Mouse (Mus musculus) small intestine, adult 2 months (tissue): ENCODE data around the gene Cmip. TPM values are rescaled to one million over a fixed set of nuclear protein-coding genes. Genes with fewer than 3 reads are reported as not detected.
A peak's percentile ranks its signal among the peaks of the same experiment; 100 is the strongest.

Experiments used
- H3K27ac ChIP-seq: fragments of 200-500 bp; 2 replicates; pipeline ENCODE4 v1.5.1; 2012; ENCODE audit warnings: low read depth, low read length, control low read depth, inconsistent platforms; ENCODE audit not compliant: insufficient read depth
- H3K27me3 ChIP-seq: fragments of 200-500 bp; 2 replicates; pipeline ENCODE4 v1.6.1; 2012; ENCODE audit warnings: mild to moderate bottlenecking, moderate library complexity, low read length, inconsistent platforms; ENCODE audit not compliant: control insufficient read depth, insufficient read depth
- H3K36me3 ChIP-seq: fragments of 200-500 bp; 2 replicates; pipeline ENCODE4 v1.6.1; 2012; ENCODE audit warnings: mild to moderate bottlenecking, low read length, control low read depth, inconsistent platforms; ENCODE audit not compliant: control insufficient read depth, insufficient read depth
- H3K4me1 ChIP-seq: fragments of 200-500 bp; 2 replicates; pipeline ENCODE4 v1.6.1; 2012; ENCODE audit warnings: low read length, inconsistent platforms, mixed read lengths; ENCODE audit not compliant: control insufficient read depth, insufficient read depth, insufficient read length
- H3K4me3 ChIP-seq: fragments of 200-500 bp; 2 replicates; pipeline ENCODE4 v1.5.1; 2012; ENCODE audit warnings: low read depth, mild to moderate bottlenecking, control low read depth, inconsistent platforms, low read length, moderate library complexity
- CTCF ChIP-seq: fragments of 200-500 bp; IDR thresholded peaks from 2 replicates; pipeline ENCODE4 v1.5.1; 2012; ENCODE audit warnings: low read depth, mild to moderate bottlenecking, control low read depth, inconsistent platforms, low read length, moderate library complexity, mixed read lengths; ENCODE audit not compliant: insufficient replicate concordance, insufficient read length; ENCODE audit errors: extremely low read depth
- POLR2A ChIP-seq: fragments of 200-500 bp; IDR thresholded peaks from 2 replicates; pipeline ENCODE4 v1.6.1; 2012; ENCODE audit warnings: low read depth, mild to moderate bottlenecking, control low read depth, inconsistent platforms, low read length, moderate library complexity
- WGBS: fragments of 180-500 bp; shearing (Covaris S2); methylation state at CpG from one replicate; pipeline ENCODE4 v1.1.7; 2018; 5-methylcytosine and 5-hydroxymethylcytosine counted together
- polyA plus RNA-seq: library from polyadenylated mRNA; depleted of rRNA; stranded (reverse); fragments of >200 nt; gene quantifications from 2 replicates; pipeline ENCODE4 v1.2.3, GENCODE M21; 2012

Gene Cmip
- polyA plus RNA-seq, 1 experiment, result 129 TPM

DNA sequence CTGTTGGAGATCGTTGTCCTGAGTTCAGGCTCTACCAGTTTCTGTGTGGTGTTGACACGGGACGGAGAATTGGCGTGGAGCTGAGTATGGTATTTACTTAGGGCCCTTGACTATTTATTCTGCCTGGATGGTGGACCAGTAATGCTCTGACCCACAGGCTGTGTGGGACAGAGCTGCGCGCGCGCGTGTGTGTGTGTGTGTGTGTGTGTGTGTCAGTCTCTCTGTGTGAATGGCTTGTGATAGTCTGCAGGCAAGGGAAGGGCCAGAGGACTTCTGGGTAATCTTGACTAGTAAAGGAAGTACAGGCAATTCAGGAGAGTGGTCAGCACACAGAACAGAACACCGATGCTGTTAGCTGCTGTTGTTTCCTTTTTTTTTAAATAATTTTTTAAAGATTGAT is 24.8 kb downstream of the Cmip start:
- Histone ChIP-seq H3K27ac (peak overlapping the region; percentile 90), H3K27me3 (no peaks in the 10 kb centered on the region), H3K4me3 (no peak overlapping the region), H3K4me1 (peaks cover 46% of the 10 kb centered on the region), H3K36me3 (peaks cover 3% of the 10 kb centered on the region; the same call in 1 of the 2 replicates)
- TF ChIP-seq CTCF, result no peak
- TF ChIP-seq POLR2A, result no peak
- WGBS, result 25% methylated on average over 10 of the region's 10 CpGs

DNA sequence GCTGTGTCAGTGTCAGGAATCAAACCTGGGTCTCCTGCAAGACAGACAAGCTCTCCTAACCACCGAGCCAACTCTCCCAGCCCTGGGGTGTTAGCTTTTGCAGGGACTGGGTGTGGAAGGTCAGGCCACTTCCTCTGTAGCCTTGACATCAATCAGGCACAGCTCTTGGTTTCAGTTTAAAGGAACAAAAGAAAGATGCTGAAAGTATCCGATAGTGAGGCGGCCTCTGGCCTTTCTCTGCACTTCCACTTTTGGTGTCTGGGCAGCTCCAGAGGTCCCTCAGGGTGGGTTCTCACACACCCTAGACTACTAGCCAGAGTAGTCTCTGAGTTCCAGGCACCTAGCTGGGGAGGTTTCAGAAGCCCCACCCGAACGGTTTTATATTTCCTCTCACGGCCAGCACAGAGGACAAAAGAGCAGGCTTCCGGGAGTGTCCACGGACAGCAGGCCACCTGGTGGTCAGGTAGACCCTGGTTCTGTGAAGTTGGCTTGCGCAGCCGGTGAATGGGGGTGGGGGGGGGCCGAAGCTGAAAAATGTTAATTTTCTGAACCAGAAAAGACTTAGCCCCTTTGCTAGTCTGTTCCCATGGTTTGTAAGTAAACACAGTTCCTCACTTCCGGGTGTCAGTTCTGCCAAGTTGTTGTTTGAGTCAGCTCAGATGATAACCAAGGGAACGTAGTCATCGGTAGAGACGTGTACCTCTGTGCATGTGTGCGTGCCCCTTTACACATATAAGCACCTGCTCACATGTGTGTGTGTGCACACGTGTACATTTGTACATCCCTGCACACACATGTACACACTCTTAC is 25.5 kb downstream of the Cmip start:
- Histone ChIP-seq H3K4me1 (peaks cover 43% of the 10 kb centered on the region), H3K4me3 (peak overlapping the region; percentile 40), H3K27me3 (no peaks in the 10 kb centered on the region), H3K27ac (peak overlapping the region; percentile 90), H3K36me3 (peaks cover 3% of the 10 kb centered on the region; the same call in 1 of the 2 replicates)
- WGBS, result 5% methylated on average over 17 of the region's 17 CpGs
- TF ChIP-seq POLR2A, result peak; percentile 45; the same call in 1 of the 2 replicates
- peak; percentile 26; the same call in 1 of the 2 replicates for TF ChIP-seq CTCF

DNA sequence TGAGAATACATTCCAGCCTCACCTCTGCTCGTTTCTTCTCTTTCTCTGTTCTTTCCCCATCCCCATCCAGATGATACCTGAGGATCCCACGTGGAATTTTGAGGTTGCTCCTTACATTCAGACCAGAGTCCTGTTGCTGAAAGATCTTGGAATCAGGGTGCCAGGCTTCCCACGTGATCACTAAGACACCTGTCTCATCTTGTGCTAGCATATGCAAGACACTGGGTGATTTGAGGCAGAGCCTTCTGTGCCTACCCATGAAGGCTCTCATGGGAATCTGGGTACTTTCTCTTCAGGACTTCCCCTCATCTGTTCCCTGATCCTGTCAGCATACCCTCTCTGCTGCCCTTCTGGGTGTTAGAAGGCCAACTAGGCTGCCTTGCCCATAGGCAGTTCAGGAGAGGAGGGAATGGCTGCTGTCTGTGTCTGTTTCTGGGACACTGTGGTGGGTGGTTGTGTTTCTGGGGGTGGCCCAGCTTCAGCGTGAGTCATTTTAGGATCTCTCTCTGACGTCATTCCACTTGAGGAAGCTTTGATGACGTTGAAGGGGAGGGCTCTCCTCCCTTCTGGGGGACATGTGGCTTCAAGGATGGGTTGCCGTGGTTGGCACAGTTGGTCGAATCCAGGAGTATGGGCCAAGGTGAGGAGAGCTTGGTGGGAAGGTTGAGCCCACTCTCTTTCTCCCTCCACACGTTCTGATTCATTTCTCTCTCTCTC is 28.1 kb downstream of the Cmip start:
- Histone ChIP-seq H3K27me3 (no peaks in the 10 kb centered on the region), H3K27ac (no peak overlapping the region), H3K4me3 (no peak overlapping the region), H3K36me3 (peaks cover 3% of the 10 kb centered on the region; the same call in 1 of the 2 replicates), H3K4me1 (peaks cover 36% of the 10 kb centered on the region)
- no peak for TF ChIP-seq CTCF
- no peak for TF ChIP-seq POLR2A
- WGBS, result 65% methylated on average over 9 of the region's 9 CpGs

DNA sequence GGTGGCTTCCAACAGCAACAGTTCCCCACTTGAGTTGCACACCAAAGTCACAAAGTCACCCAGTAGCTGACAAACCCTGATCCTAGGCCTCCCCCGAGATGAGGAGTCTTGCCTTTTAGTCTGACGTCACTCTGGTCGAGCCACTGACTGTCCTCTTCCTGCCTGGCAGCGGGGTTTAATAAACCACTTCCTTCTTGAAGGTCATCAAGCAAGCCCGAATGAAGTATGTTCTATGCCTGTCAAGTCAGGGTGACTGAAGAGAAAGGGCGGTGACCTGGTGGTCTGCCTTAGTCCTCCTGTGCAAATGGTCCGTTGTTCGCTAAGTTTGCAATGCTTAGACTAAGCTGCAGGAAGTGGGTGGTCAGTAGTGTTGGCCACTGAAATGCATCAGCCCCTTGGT is 31.1 kb downstream of the Cmip start:
- no peak for TF ChIP-seq POLR2A
- TF ChIP-seq CTCF, result no peak
- Histone ChIP-seq H3K4me1 (peaks cover 19% of the 10 kb centered on the region; the same call in 1 of the 2 replicates), H3K4me3 (no peak overlapping the region), H3K27ac (peak overlapping the region; percentile 32), H3K36me3 (peaks cover 3% of the 10 kb centered on the region; the same call in 1 of the 2 replicates), H3K27me3 (no peaks in the 10 kb centered on the region)
- 63% methylated on average over 8 of the region's 8 CpGs for WGBS

DNA sequence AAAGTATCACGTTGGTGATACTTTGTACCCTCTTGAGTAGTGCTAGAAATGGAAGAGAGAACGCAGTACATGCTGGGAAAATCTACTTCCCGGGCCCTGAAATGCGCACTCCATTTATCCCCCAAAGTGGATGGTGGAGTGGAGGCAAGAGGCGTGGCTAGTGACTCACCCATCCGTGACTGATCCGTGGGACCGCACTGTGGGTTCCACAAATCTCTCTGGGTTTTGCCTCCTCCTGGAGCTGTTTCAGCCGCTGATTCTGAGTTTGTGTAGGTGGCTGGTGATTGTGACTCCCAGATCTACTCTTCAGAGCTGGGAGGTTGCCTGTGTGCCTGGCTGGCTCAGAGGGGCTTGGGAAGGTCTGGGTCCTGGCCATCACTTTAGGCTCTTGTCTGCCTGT is 32.2 kb downstream of the Cmip start:
- no peak overlapping the region for H3K27ac ChIP-seq
- no peaks in the 10 kb centered on the region for H3K27me3 ChIP-seq
- H3K4me1 ChIP-seq, result peaks cover 21% of the 10 kb centered on the region; the same call in 1 of the 2 replicates
- WGBS, result 65% methylated on average over 9 of the region's 9 CpGs
- no peak overlapping the region for H3K4me3 ChIP-seq
- peaks cover 3% of the 10 kb centered on the region; the same call in 1 of the 2 replicates for H3K36me3 ChIP-seq
- TF ChIP-seq POLR2A (no peak), CTCF (no peak)

DNA sequence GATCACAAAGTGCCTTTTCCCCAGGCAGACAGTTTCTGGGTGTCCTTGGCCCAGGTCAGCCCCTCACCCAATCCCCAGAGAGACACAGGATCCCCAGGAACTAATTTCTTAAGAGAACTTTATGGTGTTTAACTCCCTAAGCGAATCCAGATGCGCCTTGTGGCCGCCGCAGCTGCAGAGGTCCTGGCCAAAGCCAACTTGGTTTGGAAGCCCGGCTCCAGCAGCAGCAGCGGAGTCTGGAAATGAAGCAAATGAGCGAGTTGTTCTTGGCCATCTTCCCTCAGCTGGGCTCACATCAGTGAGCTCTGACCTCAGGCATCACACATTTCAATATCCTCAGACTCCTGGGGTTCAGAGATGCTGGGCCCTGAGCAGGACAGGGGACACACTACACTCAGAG is 33.6 kb downstream of the Cmip start:
- H3K4me3 ChIP-seq, result no peak overlapping the region
- TF ChIP-seq POLR2A, result no peak
- TF ChIP-seq CTCF, result no peak
- no peaks in the 10 kb centered on the region for H3K27me3 ChIP-seq
- H3K36me3 ChIP-seq, result peaks cover 3% of the 10 kb centered on the region; the same call in 1 of the 2 replicates
- no peak overlapping the region for H3K27ac ChIP-seq
- 72% methylated on average over 7 of the region's 7 CpGs for WGBS
- H3K4me1 ChIP-seq, result peaks cover 25% of the 10 kb centered on the region; the same call in 1 of the 2 replicates

DNA sequence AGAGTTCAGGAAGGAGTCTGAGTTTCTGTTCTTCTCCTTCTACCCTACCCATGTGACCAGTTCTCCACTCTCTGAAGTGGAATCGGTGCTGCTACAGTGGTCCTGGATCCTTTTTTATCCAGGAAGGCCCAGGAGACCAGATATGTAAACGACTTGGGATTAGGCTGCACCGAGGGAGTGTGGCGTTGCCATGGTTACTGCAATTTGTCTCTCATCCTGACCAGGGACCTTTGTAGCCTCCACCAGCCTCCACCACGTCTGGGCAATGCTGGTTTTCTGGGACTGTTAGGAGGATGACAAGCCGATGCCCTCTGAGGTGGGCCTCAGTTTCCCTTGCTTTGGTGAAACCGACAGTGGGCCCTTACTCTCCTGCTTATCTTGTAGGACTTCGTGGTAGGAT is 35.4 kb downstream of the Cmip start:
- 58% methylated on average over 8 of the region's 8 CpGs for WGBS
- no peak overlapping the region for H3K27ac ChIP-seq

More for the DNA sequence above, 35.4 kb downstream of the Cmip start:
- Histone ChIP-seq H3K4me3 (no peak overlapping the region), H3K27me3 (no peaks in the 10 kb centered on the region), H3K36me3 (0 out of 2 replicates have a peak, but pooled peaks cover 1% of the 10 kb centered on the region), H3K4me1 (peaks cover 26% of the 10 kb centered on the region; the same call in 1 of the 2 replicates)
- TF ChIP-seq CTCF, result no peak
- no peak for TF ChIP-seq POLR2A
